Mouse (Mus musculus) central nervous system, embryonic 18 days (tissue): Measurements from ENCODE around the gene Clcn7. TPM values are rescaled to one million over a fixed set of nuclear protein-coding genes. Genes with fewer than 3 reads are reported as not detected.

Experiments used
- polyA plus RNA-seq: library from polyadenylated mRNA; depleted of rRNA; stranded (reverse); fragments of >200 nt; gene quantifications from 2 replicates; pipeline ENCODE4 v1.2.3, GENCODE M21; 2012; rRNA removed

Gene Clcn7
- polyA plus RNA-seq, result 41.6 and 42.0 TPM in 2 replicates

DNA sequence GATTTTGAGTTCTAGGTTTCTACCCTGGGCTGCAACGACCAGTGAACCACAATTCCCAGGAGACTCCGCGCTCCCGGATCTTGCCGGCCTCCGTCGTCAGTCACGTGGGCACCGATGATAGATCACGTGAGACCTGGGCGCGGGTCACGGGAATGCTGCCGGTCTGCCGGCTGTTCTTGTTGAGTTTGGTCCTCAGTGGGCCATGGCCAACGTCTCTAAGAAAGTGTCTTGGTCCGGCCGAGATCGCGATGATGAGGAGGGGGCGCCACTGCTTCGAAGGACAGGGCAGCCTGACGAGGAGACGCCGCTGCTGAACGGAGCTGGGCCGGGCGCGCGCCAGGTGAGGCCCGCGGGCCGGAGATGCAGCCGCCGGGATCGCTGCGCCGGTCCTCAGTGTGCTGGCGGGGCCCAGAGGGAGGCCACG, at the start of gene Clcn7:
Clcn7 (plus strand) TSS at position 117 of the 424 bp plus-strand sequence.

GRCm38 (mm10) chr17:25083444-25083931, 49.7 kb upstream of the Clcn7 start, which contains the start of gene Tmem204:
Tmem204 (minus strand) TSS chr17:25083591.

GRCm38 (mm10) chr17:25115664-25116432, 17.3 kb upstream of the Clcn7 start, which contains the start of gene Telo2:
Telo2 (minus strand) TSS chr17:25115967.

GRCm38 (mm10) chr17:25120406-25120805, 12.8 kb upstream of the Clcn7 start, which contains the start of gene Ptx4:
Ptx4 (plus strand) TSS chr17:25120760.

GRCm38 (mm10) chr17:25162161-25162560, 29.0 kb downstream of the Clcn7 start, which contains the start of gene Ccdc154:
Ccdc154 (plus strand) TSS chr17:25162461.

GRCm38 (mm10) chr17:25175411-25175810, 42.2 kb downstream of the Clcn7 start, which contains the start of gene Gm38655:
Gm38655 (minus strand) TSS chr17:25175471.

GRCm38 (mm10) chr17:25184129-25184691, 51.0 kb downstream of the Clcn7 start, which contains the start of gene BC003965:
BC003965 (plus strand) TSS chr17:25184554.

GRCm38 (mm10) chr17:25188150-25189031, 55.2 kb downstream of the Clcn7 start, which contains the start of gene Unkl:
Unkl (plus strand) TSS chr17:25188397.

Other genes starting within 250 kb of the Clcn7 start
- gene Nubp2, start 247.0 kb upstream of the Clcn7 start, polyA plus RNA-seq, result 24.0 and 25.9 TPM in 2 replicates
- gene Spsb3, start 246.7 kb upstream of the Clcn7 start, polyA plus RNA-seq, result 86.4 and 94.7 TPM in 2 replicates
- 33.9 and 36.5 TPM in 2 replicates for gene Eme2, start 238.3 kb upstream of the Clcn7 start, polyA plus RNA-seq
- 97.2 and 101 TPM in 2 replicates for gene Mrps34, start 238.3 kb upstream of the Clcn7 start, polyA plus RNA-seq
- gene Nme3, start 236.9 kb upstream of the Clcn7 start, polyA plus RNA-seq, result 78.7 and 90.5 TPM in 2 replicates
- 223 and 233 TPM in 2 replicates for gene Mapk8ip3, start 196.4 kb upstream of the Clcn7 start, polyA plus RNA-seq
- 43.2 and 49.2 TPM in 2 replicates for gene Jpt2, start 172.7 kb upstream of the Clcn7 start, polyA plus RNA-seq
- gene Cramp1l, start 117.6 kb upstream of the Clcn7 start, polyA plus RNA-seq, result 21.1 and 22.2 TPM in 2 replicates
- gene Ift140, start 117.3 kb upstream of the Clcn7 start, polyA plus RNA-seq, result 23.7 and 25.6 TPM in 2 replicates
- gene Tmem204, start 49.8 kb upstream of the Clcn7 start, polyA plus RNA-seq, result 9.3 and 9.4 TPM in 2 replicates
- 44.7 and 46.3 TPM in 2 replicates for gene Telo2, start 17.4 kb upstream of the Clcn7 start, polyA plus RNA-seq
- 0.08 and 0.23 TPM in 2 replicates for gene Ptx4, start 12.6 kb upstream of the Clcn7 start, polyA plus RNA-seq
- 0.03 and 0.06 TPM in 2 replicates for gene Ccdc154, start 29.1 kb downstream of the Clcn7 start, polyA plus RNA-seq
- gene Gm38655, start 42.1 kb downstream of the Clcn7 start, polyA plus RNA-seq, result not detected in 2 replicates
- 24.3 and 25.5 TPM in 2 replicates for gene BC003965, start 51.2 kb downstream of the Clcn7 start, polyA plus RNA-seq
- gene Unkl, start 55.0 kb downstream of the Clcn7 start, polyA plus RNA-seq, result 25.4 and 27.6 TPM in 2 replicates
- 103 TPM in 2 replicates for gene Gnptg, start 106.7 kb downstream of the Clcn7 start, polyA plus RNA-seq
- gene Tsr3, start 106.8 kb downstream of the Clcn7 start, polyA plus RNA-seq, result 43.7 and 45.7 TPM in 2 replicates
- 44.7 and 46.0 TPM in 2 replicates for gene Baiap3, start 123.0 kb downstream of the Clcn7 start, polyA plus RNA-seq
- gene Ube2i, start 141.2 kb downstream of the Clcn7 start, polyA plus RNA-seq, result 481 TPM in 2 replicates
- gene Prss34, start 165.0 kb downstream of the Clcn7 start, polyA plus RNA-seq, result 0.04 TPM in 1 of 2 replicates, not detected in the other
- gene Prss28, start 175.3 kb downstream of the Clcn7 start, polyA plus RNA-seq, result not detected in 2 replicates
- not detected in 2 replicates for gene Prss29, start 185.3 kb downstream of the Clcn7 start, polyA plus RNA-seq
- 0.08 TPM in 1 of 2 replicates, not detected in the other for gene Tpsab1, start 212.2 kb downstream of the Clcn7 start, polyA plus RNA-seq
- 0.76 and 2.8 TPM in 2 replicates for gene Tpsb2, start 232.9 kb downstream of the Clcn7 start, polyA plus RNA-seq
- 0.10 and 0.11 TPM in 2 replicates for gene Tpsg1, start 235.9 kb downstream of the Clcn7 start, polyA plus RNA-seq